Mouse (Mus musculus): Measurements from ENCODE around the gene Tmem51.

Gene Tmem51

DNA sequence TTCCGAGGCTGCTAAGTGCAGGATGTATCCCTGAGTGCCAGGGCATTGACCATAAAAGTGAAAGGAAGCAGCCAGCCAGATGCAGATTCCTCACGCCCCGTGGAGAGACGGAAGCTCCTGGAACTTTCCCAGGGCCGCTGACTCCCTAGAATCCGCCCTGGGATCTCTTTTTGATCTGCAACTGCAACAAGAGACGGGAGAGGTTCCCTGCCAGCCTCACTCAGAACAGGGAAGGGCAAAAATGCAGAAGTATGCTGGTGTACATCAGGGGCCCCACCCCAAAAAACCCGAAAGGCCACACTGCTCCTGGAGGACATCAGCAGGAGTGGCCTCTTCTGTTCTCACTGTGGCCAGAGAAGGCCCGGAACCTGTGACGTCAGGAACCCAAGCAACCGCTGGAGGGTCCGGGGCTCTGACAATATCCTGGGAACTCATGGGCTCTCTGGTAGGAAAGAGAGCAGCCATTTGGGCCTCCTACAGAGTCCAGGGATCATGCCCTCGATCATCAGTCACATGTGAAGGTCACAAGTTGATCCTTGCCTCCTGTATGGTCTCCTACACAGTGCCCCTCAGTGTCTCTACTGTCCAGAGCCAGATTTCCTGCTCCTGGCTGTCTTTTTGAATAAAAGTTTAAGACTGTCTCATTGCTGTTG lies 2.3 kb downstream of the Tmem51 start:
- DNase-seq (ENCODE audit: low spot score): no peak

DNA sequence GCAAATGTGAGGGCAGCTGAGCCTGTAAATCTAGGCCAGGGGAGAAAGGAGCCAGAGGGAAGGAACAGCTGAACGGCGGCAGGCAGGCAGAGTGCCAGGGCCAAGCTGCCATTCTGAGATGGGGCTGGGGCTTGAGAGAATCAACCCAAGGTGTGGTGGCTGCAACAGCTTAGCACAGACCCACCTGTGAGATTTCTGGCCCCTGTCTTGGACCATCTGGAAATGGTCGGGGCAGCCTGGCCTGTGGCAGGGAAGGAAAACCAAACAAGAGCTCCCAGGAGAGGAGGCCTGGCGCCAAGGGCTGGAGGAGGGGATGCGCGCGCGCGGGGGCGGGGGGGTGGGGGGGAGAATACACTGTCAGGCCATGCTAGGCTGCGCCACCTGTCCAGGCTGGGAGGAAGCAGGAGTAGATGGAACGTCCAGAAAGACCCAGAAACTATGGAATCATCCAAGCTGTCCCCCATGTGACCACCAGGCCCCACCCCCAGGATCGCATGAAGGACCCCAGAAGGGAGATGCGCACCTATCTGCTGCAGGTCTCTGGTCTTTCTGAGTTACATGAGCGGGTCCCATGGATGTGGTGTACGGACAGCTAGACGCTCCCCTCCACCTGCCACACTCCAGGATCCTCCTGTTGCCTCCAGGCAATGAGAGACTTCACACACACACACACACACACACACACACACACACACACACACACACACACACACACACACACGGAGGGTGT lies 3.0 kb downstream of the Tmem51 start:
- DNase-seq (ENCODE audit: low spot score): no peak

DNA sequence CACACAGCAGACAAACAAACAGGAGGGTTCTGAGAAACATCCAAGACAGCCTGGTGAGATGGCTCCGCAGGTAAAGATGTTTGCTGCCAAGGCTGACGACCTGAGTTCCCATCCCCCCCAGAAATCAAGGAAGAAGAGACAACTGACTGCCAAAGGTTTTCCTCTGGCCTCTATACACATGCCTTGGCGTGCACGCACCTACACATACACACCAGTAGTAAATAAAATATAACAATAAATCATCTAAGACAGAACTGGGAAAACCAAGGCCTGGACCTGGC lies 3.7 kb downstream of the Tmem51 start:
- no peak for DNase-seq (ENCODE audit: low spot score)

DNA sequence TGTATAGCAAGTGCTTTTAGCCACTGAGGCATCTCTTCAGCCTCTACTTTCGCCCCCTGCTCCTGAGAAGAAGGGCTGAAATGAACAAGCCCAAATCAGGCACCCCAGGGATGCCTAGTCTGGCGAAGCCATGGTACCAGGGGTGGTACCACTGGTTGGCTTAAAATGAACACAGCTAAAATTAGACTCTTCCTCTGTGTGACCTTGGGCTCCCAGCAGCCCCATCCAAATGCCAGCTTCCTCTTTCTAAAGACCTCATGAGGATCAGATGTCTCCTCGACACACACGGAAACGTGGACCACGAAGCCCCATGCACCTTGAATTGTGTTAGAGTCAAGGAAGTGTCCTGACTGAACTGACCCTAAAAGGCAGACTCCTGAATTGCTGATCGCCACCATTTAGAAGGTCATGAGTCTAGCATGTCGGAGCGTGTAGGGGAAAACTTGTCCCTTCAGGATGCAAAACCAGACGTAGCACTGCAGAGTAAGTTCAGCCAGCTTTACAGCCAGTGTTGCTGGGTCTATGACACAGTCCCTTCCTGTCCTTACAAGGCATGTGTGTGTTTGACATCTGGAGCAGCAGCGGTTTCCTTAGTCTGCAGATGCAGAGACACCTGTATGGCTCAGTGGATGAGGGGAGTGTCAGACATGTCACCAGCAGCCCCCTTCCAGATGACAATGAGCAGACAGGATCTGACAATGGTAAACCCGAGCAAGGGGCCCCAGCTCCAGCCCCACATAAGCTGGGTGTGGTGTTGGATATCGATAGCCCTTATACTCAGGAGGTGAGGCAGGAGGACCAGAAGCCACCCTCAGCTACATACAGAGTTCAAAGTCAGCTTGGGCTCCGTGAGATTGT lies 4.2 kb downstream of the Tmem51 start:
- DNase-seq (ENCODE audit: low spot score): no peak

DNA sequence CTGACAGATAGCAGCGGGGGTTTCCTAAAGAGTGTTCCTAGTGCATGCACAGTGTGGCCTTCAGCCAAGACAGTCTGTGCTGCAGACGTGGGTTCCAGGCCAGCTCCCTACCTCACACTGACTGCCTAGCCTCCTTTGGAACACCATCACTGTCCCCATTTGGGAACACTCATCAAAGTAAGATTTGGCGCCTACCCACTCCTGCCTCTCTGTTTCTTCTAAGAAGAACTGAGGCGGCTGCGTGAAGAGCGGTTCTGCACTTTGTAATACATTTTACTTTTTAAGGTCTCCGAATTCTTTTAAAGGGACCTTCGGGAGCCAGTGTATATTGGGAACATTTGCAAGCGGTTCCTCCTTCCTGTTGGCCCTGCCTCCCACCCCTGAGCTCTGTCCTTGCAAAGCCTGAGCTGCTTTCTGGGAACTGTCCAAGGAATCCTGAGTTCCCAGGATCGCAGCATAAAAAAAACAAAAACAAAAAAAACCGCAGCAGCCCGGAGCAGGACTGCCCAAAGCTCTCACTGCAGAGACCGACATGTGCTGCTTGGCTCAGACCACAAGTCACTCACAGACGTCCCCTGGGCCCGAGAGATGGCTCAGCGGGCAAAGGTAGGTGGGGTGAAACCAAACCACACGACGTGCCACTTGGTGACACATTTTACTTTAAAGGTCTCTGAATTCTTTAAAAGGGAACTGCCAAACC lies 6.4 kb downstream of the Tmem51 start:
- DNase-seq (ENCODE audit: low spot score): no peak

DNA sequence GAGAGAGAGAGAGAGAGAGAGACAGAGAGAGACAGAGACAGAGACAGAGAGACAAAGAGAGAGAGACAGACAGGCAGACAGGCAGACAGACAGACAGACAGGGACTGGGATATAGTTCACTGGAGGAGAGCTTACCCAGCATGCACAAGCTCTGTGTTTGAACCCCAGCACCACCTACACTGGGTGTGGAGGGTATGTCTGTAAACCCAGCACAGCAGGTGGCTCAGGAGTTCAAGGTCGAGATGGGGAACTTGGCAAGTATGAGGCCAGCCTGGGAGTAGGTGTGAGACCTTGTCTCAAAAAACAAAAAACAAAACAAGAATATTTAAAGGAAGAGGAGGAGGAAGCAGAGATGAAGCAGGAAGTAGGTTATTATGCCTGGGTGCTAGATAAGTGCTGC lies 7.2 kb downstream of the Tmem51 start:
- DNase-seq (ENCODE audit: low spot score): no peak

DNA sequence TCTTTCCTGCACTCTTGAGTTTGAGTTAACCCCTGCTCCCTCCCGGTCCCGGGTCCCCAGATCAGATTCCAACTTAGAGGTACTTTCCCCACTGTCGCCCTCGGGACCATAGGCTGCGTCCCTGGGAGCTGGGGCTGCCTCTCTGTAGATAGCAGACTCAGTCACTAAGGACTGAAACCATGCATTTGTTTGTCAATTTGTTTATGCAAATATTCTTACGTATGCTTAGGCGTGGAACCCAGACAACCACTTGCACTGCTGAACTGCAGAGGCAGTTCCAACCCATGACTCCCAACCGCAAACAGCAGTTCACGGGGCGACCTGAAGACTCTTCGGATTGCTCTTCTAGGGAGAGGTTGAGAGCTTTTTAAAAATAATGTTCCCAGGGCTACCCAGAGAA lies 8.2 kb downstream of the Tmem51 start:
- DNase-seq (ENCODE audit: low spot score): no peak

DNA sequence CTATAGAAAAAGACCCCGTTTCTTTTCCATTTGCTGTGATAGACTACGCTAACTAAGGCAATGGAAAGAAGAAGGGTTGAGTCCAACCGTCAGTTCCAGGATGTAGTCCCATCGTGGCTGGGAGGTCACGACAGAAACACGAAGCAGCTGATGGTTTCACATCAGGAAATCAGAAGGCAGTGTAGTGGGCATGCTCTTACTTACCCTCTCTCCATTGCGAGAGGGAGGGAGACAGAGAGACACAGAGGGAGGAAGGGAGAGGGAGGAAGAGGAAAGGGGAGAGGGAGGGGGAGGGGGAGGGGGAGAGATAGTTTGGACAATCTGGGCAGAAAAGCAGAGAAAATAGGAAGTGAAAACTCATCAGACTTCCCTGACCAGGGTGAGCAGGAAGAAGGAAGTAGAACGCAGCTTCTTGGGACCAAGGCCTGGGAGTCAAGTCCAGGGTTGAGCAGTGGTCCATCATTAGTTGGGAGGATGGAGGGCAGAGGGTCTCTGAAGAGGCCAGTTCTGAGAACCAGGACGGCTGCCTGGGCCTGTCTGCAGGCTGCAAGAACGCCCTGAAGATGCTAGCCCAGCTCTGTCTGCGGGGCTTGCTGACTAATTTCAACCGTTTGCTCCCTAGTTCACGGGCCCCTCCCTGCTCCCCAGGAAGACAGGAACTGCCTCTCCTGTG lies 9.9 kb downstream of the Tmem51 start:
- DNase-seq (ENCODE audit: low spot score): no peak

DNA sequence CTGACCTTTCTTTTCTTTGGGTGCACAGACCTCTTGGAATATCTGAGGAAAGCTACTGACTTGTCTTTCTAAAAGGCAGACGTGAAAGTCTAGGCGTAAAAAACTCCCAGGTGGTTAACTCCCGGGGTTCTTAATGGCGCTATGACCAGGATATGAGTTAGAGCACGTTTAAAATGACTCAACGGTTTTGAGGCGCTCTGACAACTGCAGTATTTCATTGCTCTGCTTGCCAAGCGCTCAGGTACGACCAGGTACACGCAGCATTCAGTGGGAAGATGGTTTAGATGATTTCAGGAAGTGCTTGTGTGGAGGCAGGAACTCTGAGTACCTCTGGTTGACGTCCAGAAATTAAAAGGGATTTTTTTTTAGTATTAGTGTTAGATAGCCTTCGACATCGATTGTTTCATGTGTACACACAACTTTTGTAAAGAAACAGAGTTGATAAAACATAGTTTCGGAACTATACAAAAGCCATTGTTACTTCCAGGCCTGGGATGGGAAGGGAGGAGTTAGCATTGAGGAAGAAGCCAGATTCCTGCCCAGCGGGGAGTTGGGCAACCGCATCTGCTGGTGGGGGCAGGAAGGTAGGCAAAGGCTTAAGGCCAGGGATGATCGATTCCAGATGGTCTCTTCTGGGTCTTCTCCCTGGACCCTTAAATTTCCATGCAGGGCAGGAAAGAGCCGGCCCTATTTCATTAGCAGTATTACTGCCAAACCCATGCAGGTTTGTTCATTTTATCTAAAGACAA lies 12.7 kb downstream of the Tmem51 start:
- DNase-seq (ENCODE audit: low spot score): no peak

DNA sequence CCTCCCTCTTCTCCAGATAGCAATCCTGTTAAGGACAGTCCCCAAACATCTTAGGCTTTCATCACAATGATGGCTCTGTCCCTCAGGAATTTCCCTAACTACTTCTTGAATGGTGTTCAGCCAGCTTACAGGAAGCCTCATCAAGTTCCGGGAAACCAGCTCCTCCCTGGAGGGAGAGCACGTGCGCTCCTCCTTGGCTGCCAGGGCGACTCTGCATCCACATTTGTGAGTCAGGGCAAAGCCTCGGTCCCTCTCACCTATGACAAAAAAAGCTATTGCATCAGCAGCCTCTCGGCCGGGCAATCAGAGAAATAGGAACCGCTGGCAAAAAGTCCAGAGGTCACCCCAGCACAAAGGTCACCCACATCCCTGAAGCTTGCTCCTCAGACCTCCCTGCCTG lies 13.3 kb downstream of the Tmem51 start:
- DNase-seq (ENCODE audit: low spot score): no peak

DNA sequence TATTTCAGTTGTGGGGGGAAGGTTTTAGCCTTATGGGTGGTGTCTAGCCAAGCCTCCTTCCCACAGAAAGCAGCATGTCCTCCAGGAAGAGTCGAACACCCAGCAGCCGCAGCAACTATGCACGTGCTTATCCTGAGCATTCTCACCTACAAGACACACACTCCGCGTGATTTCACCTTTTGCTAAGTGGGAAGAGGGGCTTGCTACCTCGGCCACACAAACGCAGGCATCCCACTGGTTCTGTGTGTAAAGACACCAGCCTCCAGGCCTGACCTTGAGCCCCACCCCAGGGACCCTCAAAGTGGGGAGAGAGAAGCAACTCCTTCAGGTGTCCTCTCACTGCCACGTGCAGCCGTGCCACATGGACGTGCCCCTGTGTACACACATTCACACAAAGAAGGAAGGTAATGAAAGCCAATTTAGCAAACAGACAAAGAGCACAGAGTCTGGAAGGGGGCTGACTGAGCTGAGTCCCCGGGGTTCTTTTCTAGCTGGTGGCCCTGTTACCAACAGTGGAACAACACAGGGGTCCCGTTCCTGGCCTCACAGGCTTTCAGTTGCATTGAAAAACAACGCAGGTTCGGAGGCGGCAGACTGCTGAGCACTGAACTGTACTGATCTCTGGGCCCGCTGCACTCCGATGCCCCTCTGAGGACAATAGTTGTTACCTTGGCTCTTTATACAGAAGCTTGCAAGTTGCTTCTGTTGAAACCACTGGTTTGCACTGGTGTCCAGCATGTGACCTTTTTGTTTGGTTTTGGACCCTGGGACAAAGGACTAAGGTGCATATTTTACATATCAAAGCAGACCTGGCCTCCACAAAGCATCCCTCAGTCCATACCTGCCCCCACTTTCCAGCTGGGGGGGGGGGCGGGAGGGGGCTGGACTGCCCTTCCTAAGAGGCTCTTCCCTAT lies 14.9 kb downstream of the Tmem51 start:
- DNase-seq (ENCODE audit: low spot score): no peak

DNA sequence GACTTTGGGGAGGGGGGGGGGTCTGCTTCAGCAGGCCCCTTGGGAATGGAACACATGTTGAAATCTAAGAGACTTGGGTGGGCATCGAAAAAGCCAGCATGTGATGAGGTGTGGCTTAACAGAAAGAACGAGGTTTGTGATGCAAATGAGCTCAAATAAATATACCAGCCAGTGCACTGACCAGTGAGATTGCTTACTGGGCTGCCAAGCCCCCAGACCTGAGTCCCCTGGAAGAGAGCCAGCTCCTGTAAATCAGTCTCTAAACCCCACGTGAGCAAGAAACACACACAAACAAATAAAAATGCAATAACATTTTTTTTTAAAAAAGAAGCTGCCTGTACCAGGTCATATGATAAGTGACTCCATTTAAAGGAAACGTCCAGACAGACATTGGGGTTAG lies 17.5 kb downstream of the Tmem51 start:
- DNase-seq (ENCODE audit: low spot score): no peak

DNA sequence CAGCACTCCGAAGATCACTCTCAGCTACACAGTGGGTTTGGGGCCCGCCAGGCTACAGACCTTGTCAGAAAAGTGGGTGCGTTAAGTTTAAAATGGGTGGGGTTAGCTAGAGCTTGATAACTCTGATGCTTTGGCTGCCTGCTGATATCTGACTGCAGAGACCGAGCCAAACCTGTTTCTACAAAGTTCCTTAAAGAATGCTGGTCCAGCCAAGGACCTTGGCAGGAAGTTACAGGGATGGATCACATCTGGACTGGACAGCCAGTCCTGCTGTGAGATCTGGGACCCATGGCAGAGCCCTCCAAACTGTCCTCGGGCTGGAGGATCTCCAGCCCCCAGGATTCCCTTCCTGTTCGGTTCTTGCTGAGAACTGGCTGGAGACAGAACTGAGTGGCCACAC lies 18.3 kb downstream of the Tmem51 start:
- DNase-seq (ENCODE audit: low spot score): no peak

DNA sequence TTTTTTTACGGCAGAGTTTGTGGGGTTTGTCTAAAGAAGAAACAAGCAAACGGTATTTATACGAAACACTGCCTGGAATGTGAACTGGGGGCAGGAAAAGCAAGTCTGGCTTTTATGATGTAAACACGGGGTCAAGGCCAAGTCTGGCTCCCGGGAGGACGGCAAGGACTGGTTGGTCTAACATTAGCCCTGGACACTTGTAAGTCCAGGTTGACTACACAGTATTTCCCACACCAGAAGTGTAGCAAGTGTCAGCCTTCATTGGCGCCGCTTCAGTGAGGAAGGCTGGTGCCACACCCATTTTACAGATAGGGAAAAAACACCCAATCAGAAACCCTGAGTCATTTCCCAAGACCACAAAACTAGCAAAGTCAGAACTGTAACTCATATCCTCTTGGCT lies 18.8 kb downstream of the Tmem51 start:
- DNase-seq (ENCODE audit: low spot score): no peak

DNA sequence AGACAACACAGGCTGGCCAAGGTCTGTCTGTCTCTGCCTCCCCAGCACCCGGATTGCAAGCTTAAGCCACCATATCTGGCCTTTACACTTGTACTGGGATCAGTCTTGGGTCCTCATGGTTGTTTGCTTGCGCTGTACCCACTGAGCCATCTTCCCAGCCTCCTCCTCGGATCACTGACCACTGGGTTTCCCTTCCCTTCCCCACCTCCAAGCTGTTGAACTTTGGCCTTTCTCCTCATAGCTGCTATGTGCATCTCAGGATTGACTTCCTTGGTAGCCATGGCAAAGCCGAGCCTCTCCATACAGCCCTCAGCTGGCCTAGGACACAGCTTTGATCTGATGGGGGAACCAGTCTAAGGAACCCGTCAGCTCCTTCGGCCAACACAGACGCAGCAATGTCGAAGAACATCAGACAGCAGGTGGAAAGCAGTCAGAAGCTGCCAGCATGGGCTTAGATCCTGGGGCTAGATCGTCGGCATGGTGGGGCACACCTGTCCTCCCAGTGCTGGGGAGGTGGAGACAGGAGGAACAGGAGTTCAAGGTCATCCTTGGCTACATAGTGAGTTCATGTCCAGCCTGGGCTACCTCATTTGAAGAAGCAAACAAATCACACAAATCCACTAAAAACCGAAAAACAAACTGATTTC lies 19.4 kb downstream of the Tmem51 start:
- DNase-seq (ENCODE audit: low spot score): no peak

DNA sequence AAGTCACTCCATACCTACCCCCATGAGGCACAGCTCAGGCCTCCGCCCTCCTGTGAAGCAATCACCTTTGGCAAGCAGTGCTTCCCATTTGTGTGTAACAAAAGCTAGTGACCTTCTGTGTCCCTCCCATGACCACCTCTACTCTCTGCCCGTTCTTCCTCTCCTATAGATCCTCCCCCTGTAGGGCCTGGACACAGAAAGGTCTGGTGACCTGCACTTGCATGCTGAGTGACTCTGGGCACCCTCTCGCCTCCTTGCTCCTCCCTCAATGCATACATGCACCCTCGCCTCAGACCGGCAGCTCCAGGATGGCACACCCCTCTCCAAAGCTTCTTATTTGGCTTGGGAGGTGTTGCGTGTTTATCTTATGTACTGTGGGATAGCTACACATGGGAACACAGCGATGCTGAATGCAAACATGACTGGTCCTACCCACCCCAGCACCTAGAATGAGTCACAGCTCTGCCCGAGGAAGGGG lies 21.0 kb downstream of the Tmem51 start:
- no peak for DNase-seq (ENCODE audit: low spot score)

DNA sequence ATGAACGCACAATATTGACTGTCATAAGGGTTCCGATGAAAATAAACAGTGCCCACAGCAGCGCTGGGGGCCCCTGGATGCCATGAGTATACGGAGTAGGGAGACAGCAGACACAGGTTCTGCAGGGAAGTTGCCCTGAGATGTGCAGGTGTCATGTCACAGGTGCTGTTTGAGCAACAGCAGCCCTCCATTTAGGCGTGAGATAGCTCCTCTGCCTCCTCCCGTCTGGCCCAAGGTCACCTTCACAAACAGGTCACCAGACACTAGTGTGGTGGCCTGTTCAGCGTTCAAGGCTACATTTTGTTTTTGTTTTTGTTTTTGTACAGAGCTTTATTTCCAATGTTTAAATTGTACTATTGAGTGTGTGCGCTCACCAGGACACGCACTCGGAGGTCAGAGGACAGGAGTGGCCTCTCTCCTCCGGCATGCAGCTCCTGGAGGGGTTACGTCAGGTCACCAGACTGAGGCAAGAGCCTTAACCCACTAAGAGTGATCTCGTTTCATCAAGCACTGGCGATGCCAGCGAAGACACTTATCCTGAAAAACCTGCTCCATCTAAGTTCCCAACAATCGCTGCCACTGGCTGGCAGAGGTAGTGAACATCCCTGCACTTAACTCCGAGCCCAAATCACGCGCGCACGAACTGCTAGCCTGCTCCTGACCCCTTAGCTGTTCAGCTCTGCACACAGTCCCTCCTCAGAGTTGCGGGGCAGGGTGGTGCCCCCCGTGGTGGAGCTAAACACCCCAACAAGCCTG lies 22.4 kb downstream of the Tmem51 start:
- DNase-seq (ENCODE audit: low spot score): no peak

DNA sequence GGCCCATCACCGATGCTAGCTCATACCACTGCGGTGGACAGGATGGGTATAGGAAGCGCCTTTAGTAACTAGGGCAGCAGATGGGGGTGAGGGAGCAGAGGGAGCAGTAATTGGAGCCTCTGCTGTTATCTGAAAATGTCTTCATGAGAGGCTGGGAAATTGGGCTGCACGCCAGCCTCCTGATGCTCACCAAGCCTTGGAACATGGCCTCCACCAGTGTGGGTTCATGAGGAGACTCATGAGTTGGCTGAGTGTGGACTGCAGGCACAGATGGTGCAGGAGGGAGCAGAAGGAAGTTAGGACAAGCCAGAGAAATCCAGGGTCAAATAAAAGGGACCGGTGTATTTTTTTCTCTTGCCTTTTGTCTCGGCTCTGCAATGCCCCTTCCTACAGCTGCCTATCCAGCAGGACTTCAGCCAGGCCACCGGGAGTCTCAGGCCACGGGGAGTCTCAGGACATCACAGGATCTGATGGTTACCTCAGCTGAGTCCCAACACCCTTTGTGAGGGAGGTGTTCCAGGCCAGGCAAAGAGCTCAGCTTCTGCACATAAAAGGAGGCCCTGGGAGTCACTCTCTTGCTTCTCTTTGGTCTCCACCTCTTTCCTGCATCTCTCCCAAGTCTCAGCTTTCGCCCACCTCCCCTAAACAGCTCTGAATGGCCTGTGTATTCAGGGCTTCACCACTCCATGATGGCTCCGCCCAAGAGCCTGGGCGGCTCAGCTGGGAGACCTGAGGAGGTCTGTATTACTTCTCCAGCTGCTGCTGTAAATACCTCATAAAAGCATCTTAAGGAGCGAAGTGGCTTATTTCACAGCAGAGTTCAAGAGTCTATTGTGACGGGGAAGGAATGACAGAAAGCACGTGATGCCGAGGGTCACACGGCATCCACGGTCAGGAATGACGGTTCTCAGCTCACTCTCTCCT lies 23.4 kb downstream of the Tmem51 start:
- no peak for DNase-seq (ENCODE audit: low spot score)
